Mouse (Mus musculus): ENCODE measurements around the gene Tmem131l. TPM values are rescaled to one million over a fixed set of nuclear protein-coding genes. Genes with fewer than 3 reads are reported as not detected.
A peak's percentile ranks its signal among the peaks of the same experiment; 100 is the strongest.

Gene Tmem131l
- total RNA-seq, 2 experiments from 2014 or later, result 10.1 to 12.7 TPM

DNA sequence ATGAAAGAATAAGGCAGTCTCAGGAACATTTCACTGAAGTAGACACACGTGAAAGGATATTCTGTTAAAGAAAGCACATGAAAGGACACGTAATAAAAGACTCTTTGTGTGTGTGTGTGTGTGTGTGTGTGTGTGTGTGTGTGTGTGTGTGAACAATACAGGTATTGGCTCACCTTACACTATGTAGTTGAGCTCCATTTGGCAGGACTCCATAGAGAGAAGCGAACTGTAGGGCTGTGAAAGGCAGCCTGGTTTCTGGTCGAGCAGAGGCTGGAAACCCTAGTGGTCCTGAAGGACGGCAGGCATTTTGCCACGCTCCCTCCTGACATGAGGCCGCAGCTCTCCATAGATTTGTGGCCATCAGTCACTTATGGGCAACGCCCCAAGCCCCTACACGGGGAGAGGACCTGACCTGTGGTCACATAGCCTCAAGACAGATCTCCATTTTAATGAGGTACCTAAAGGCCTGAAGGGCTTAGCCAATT, 175.9 kb downstream of the Tmem131l start:
- no peak for DNase-seq

- DNase-seq, result peak; percentile 85
Measured at GRCm38 (mm10) chr3:83862956-83863355, 177.0 kb downstream of the Tmem131l start.

- no peak for DNase-seq
Measured at GRCm38 (mm10) chr3:83859595-83859994, 180.4 kb downstream of the Tmem131l start.

DNA sequence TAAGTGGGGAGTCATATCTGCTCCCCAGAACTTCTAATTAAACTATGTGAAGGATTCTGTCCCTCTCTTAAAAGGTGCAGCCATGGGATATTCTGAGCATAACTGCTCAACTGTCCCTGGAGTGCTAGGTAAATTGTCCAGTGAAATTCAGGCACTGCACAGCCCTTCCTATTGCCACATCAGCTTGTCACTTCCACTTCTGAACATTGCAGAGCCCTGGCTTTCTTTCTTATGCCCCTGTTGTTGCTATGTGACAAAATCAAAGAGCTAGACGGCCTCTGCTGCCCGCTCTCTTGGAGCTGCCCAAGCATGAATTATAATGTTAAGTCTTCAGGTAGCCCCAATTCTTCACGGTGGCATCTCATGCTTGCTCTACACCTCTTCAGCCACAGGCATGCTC, 180.9 kb downstream of the Tmem131l start:
- no peak for DNase-seq

DNA sequence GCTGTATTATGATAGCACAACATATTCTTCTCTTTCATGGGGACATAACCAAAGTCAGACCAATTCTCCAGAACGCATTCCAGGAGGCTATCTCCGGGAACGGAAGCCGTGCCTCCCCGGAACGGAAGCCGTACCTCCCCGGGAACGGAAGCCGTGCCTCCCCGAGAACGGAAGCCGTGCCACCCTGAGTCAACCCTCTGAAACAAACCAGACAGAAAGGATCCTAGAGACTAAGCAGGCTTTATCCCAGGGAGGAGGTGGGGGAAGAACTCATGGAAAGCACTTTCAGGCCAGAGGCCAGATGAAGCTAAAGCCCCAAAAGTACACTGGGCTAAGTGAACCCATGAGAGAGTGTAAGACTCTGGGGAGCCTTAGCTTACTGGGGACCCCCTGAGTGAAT, 182.4 kb downstream of the Tmem131l start:
- no peak for DNase-seq

- no peak for DNase-seq
Measured at GRCm38 (mm10) chr3:83855643-83856042, 184.3 kb downstream of the Tmem131l start.

DNA sequence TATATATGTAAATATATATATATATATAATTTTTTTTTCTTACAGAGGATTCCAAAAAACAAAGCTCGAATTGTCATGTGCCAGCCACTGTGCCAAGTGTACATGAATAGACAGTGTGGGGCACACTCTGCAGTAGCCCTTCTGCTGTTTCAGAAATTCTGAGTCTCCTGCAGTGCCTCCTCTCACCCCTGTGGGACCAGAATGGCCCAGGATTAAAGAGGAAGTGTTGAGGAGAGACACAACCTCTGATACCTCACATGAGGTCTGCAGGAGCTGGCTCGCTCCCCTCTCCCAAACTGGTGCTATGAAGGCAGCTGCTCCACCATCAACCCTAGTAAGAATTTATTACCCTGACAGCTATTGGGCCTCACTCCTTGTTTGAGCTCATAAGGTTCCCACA, 190.6 kb downstream of the Tmem131l start:
- no peak for DNase-seq

Other genes starting within 250 kb of the Tmem131l start
- gene Tlr2, start 198.4 kb downstream of the Tmem131l start, total RNA-seq (2021), result under 1 TPM; 0.61 to 0.64 TPM
- 1 to 10 TPM; 2.1 to 3.3 TPM for gene Mnd1, start 115.6 kb upstream of the Tmem131l start, total RNA-seq (2021)
- gene Gm6525, start 133.9 kb upstream of the Tmem131l start, total RNA-seq (2021), result not detected

Data from gastrocnemius, postnatal 25 days (tissue).